Mouse (Mus musculus): ENCODE results near the gene Ephb6. TPM values are rescaled to one million over a fixed set of nuclear protein-coding genes. Genes with fewer than 3 reads are reported as not detected.

The Ephb6 gene
- polyA plus RNA-seq, 1 experiment from 2014 or later = 12.9 TPM

DNA sequence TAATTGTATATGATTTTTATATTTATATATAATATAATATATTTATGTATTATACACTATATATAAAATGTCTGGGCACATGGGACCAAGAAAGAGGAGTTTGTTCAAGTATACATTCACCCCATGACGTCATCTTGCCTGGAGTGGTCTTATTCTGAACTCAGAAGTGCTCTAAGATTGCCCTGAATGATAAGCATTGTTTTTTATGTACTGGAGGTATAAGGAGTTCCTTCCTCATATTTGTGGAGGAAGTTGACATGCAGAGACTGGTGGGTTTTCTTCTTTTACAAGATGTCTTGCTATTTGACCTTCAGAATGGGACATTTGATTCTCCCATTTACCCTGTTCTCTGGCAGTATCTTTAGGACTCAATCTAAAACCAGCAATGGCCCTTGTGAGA is 22.9 kb downstream of the Ephb6 start:
- Histone ChIP-seq H3K36me3 (ENCODE audit: insufficient read depth) (no peaks in the 10 kb centered on the region), H3K4me3 (ENCODE audit: low read depth, low read length) (no peak overlapping the region), H3K4me1 (ENCODE audit: insufficient read depth) (no peaks in the 10 kb centered on the region), H3K9me3 (ENCODE audit: low read depth, low read length) (no peaks in the 10 kb centered on the region), H3K4me2 (no peak overlapping the region), H3K27ac (ENCODE audit: low read depth) (no peak overlapping the region), H3K9ac (no peak overlapping the region), H3K27me3 (ENCODE audit: insufficient read depth, low read length) (no peaks in the 10 kb centered on the region)
- ATAC-seq (ENCODE audit: insufficient read depth) (no peak), DNase-seq (no peak)
- WGBS = 50% methylated on average over 1 of the region's 1 CpGs
- TF ChIP-seq CTCF (IDR thresholded peaks at IDR 0.05; ENCODE audit: low read depth) = no peak

DNA sequence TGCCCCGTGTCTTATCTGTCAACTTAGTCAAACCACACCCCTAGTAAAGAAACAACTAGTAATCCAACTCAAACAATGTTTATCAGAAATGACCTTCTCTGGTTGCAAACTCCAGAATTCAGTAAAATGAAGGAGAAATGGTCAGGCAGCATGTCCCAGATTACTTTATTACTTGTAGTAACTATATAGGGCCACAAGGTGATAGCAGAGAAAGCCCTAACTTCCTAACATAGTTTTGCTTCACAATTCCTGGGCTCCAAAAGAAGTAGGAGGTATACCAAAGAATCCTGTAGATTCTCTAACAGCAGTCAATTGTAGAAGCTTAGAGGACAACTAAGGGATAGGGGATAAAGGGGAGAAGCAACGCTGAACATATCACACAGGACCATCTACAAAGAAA is 25.5 kb downstream of the Ephb6 start:
- TF ChIP-seq CTCF (IDR thresholded peaks at IDR 0.05; ENCODE audit: low read depth) = peak; percentile 27; the same call in 1 of the 2 replicates
- DNase-seq (no peak), ATAC-seq (ENCODE audit: insufficient read depth) (no peak)
- H3K36me3 ChIP-seq (ENCODE audit: insufficient read depth) = no peaks in the 10 kb centered on the region
- no peaks in the 10 kb centered on the region for H3K4me1 ChIP-seq (ENCODE audit: insufficient read depth)
- no peak overlapping the region for H3K4me2 ChIP-seq
- H3K27ac ChIP-seq (ENCODE audit: low read depth) = no peak overlapping the region
- H3K4me3 ChIP-seq (ENCODE audit: low read depth, low read length) = no peak overlapping the region
- 53% methylated on average over 2 of the region's 2 CpGs for WGBS
- H3K27me3 ChIP-seq (ENCODE audit: insufficient read depth, low read length) = no peaks in the 10 kb centered on the region
- no peak overlapping the region for H3K9ac ChIP-seq
- no peaks in the 10 kb centered on the region for H3K9me3 ChIP-seq (ENCODE audit: low read depth, low read length)

- no peaks in the 10 kb centered on the region for H3K9me3 ChIP-seq (ENCODE audit: low read depth, low read length)
- DNase-seq (no peak), ATAC-seq (ENCODE audit: insufficient read depth) (no peak)
- no peak overlapping the region for H3K4me2 ChIP-seq
- no peaks in the 10 kb centered on the region for H3K4me1 ChIP-seq (ENCODE audit: insufficient read depth)
- WGBS = 75% methylated on average over 4 of the region's 4 CpGs
- no peak for TF ChIP-seq CTCF (IDR thresholded peaks at IDR 0.05; ENCODE audit: low read depth)
- H3K9ac ChIP-seq = no peak overlapping the region
- no peak overlapping the region for H3K27ac ChIP-seq (ENCODE audit: low read depth)
- H3K36me3 ChIP-seq (ENCODE audit: insufficient read depth) = no peaks in the 10 kb centered on the region
- H3K4me3 ChIP-seq (ENCODE audit: low read depth, low read length) = no peak overlapping the region
- H3K27me3 ChIP-seq (ENCODE audit: insufficient read depth, low read length) = no peaks in the 10 kb centered on the region
Observed at GRCm38 (mm10) chr6:41631549-41631948, 26.3 kb downstream of the Ephb6 start.

- no peak overlapping the region for H3K9ac ChIP-seq
- H3K27ac ChIP-seq (ENCODE audit: low read depth) = no peak overlapping the region
- peak overlapping the region; percentile 52; the same call in 1 of the 2 replicates for H3K4me2 ChIP-seq
- no peaks in the 10 kb centered on the region for H3K4me1 ChIP-seq (ENCODE audit: insufficient read depth)
- H3K27me3 ChIP-seq (ENCODE audit: insufficient read depth, low read length) = no peaks in the 10 kb centered on the region
- no peaks in the 10 kb centered on the region for H3K9me3 ChIP-seq (ENCODE audit: low read depth, low read length)
- H3K36me3 ChIP-seq (ENCODE audit: insufficient read depth) = no peaks in the 10 kb centered on the region
- 57% methylated on average over 1 of the region's 1 CpGs for WGBS
- no peak overlapping the region for H3K4me3 ChIP-seq (ENCODE audit: low read depth, low read length)
- TF ChIP-seq CTCF (IDR thresholded peaks at IDR 0.05; ENCODE audit: low read depth) = no peak
- DNase-seq (peak; percentile 5), ATAC-seq (ENCODE audit: insufficient read depth) (no peak)
Observed at GRCm38 (mm10) chr6:41635211-41635610, 29.9 kb downstream of the Ephb6 start.

GRCm38 (mm10) chr6:41636178-41636577 is 30.9 kb downstream of the Ephb6 start, which contains the start of gene Trpv6:
Gene Trpv6 (minus strand): TSS chr6:41636405.
- ATAC-seq (ENCODE audit: insufficient read depth) (peak; percentile 56; the same call in 1 of the 2 replicates), DNase-seq (peak; percentile 4)
- H3K4me2 ChIP-seq = peak within 1 kb of the TSS; percentile 52

GRCm38 (mm10) chr6:41637393-41637792 is 32.1 kb downstream of the Ephb6 start:
- Histone ChIP-seq H3K4me3 (ENCODE audit: low read depth, low read length) (no peak overlapping the region), H3K4me1 (ENCODE audit: insufficient read depth) (no peaks in the 10 kb centered on the region), H3K9me3 (ENCODE audit: low read depth, low read length) (no peaks in the 10 kb centered on the region), H3K36me3 (ENCODE audit: insufficient read depth) (no peaks in the 10 kb centered on the region), H3K27me3 (ENCODE audit: insufficient read depth, low read length) (no peaks in the 10 kb centered on the region), H3K9ac (no peak overlapping the region), H3K27ac (ENCODE audit: low read depth) (no peak overlapping the region), H3K4me2 (no peak overlapping the region)
- TF ChIP-seq CTCF (IDR thresholded peaks at IDR 0.05; ENCODE audit: low read depth) = no peak
- WGBS = 24% methylated on average over 1 of the region's 1 CpGs
- DNase-seq (no peak), ATAC-seq (ENCODE audit: insufficient read depth) (no peak)

More at GRCm38 (mm10) chr6:41636178-41636577, 30.9 kb downstream of the Ephb6 start, which contains the start of gene Trpv6:
- Histone ChIP-seq H3K27ac (ENCODE audit: low read depth) (no peak within 1 kb of the TSS), H3K27me3 (ENCODE audit: insufficient read depth, low read length) (no peaks in the 10 kb centered on the region), H3K36me3 (ENCODE audit: insufficient read depth) (no peaks in the 10 kb centered on the region), H3K9ac (peak within 1 kb of the TSS; percentile 43), H3K9me3 (ENCODE audit: low read depth, low read length) (no peaks in the 10 kb centered on the region), H3K4me1 (ENCODE audit: insufficient read depth) (no peaks in the 10 kb centered on the region), H3K4me3 (ENCODE audit: low read depth, low read length) (peak within 1 kb of the TSS; percentile 30)
- WGBS = 14% methylated on average over 5 of the region's 5 CpGs
- no peak for TF ChIP-seq CTCF (IDR thresholded peaks at IDR 0.05; ENCODE audit: low read depth)

DNA sequence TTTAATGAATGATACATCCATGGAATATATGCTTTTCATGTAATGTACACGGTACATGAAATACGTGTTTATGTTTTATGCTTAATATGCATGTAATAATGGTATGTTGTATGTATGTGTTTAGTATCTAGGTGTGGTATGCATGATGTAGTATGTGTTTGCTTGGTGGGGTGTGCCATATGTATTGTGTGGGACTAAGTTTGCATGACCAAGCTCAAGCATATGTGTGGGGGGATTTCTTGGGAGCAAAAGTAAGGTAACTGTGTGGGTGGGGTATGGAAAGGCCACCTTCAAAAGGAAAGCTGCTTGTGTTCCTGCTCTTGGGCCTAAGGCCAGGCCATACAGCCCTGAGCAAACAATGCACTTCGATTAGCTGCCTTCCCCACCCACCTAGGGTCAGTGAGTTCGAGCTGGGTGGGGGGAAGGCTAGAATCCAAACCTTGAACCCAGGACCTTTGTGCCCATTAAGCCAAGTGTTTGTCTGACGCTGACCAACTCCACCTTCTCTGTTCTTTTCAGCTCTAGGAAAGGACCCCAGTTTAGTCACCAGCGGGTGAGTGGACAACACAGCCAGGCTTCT is 32.7 kb downstream of the Ephb6 start:
- H3K4me1 ChIP-seq (ENCODE audit: insufficient read depth) = no peaks in the 10 kb centered on the region
- 72% methylated on average over 6 of the region's 6 CpGs for WGBS
- no peaks in the 10 kb centered on the region for H3K36me3 ChIP-seq (ENCODE audit: insufficient read depth)

More for the DNA sequence above, 32.7 kb downstream of the Ephb6 start:
- ATAC-seq (ENCODE audit: insufficient read depth) (no peak), DNase-seq (no peak)
- H3K4me3 ChIP-seq (ENCODE audit: low read depth, low read length) = no peak overlapping the region
- no peak overlapping the region for H3K4me2 ChIP-seq
- H3K9me3 ChIP-seq (ENCODE audit: low read depth, low read length) = no peaks in the 10 kb centered on the region
- no peaks in the 10 kb centered on the region for H3K27me3 ChIP-seq (ENCODE audit: insufficient read depth, low read length)
- H3K27ac ChIP-seq (ENCODE audit: low read depth) = no peak overlapping the region
- TF ChIP-seq CTCF (IDR thresholded peaks at IDR 0.05; ENCODE audit: low read depth) = no peak
- H3K9ac ChIP-seq = no peak overlapping the region
